Mouse (Mus musculus): ENCODE results near the gene Stk32c. TPM values are rescaled to one million over a fixed set of nuclear protein-coding genes. Genes with fewer than 3 reads are reported as not detected.

Stk32c gene
- not detected in 2 replicates for polyA plus RNA-seq (2012)

DNA sequence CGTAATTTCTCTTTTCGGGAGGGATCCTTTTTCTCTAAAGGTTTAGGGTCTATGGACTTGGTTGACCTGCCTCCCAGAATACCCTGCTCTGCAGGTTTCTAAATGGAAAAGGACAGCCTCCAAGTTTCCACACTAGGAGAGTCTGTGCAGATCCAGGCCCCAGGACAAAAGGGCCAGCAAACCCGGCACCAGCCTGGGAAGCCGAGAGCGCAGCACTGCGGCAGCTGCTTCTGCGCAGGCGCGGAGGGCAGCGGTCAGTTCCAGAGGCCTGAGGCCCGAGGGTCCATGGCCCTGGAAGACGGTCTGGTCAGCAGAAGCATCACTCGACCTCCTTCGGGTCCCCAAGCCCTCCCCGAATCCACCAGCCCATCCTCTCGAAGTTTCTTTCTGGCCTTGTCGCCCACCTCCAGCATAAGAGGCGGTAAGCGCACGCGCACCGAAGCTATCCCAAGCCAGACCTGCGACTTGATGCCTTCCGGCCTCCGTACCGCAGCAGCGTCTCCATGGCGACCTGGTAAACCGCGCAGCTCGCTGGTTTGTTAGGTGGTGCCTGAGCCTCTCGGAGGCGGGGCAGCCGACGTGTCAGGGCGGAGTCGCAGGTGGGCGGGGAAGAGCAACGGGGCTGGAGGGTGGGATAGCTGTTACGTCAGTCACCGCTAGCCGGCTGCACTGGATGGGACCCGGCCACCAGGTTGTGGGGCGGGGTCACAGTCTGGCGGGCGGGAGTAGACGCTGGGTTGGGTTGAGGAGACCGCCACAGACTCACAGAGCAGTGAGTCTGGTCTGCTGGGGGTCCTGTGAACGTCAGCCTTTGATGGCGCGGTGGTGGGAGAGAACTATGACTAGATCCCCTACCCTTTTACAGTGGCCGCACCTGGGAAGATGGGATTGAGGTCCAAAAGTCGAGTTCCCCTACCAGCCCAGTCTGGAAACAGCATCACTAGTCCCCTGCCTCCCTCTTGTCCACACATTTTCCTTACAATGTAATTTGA lies at the start of gene Stk32c, which contains the start of gene Lrrc27:
Stk32c (minus strand) TSS at position 554 of the 992 bp plus-strand sequence.
Lrrc27 (plus strand) TSS at position 235 of the 992 bp plus-strand sequence.
- H3K4me1 ChIP-seq (ENCODE audit: control insufficient read depth), result peaks cover 14% of the 10 kb centered on the region
- no peaks in the 10 kb centered on the region for H3K36me3 ChIP-seq (ENCODE audit: control insufficient read depth)
- TF ChIP-seq GATA1 (IDR thresholded peaks at IDR 0.05; ENCODE audit: low read length), result no peak
- H3K9me3 ChIP-seq (ENCODE audit: control insufficient read depth, low read length), result no peaks in the 10 kb centered on the region
- H3K4me3 ChIP-seq (replicated peaks), result peak within 1 kb of the TSS; percentile 72
- no peaks in the 10 kb centered on the region for H3K27me3 ChIP-seq (ENCODE audit: control insufficient read depth)

DNA sequence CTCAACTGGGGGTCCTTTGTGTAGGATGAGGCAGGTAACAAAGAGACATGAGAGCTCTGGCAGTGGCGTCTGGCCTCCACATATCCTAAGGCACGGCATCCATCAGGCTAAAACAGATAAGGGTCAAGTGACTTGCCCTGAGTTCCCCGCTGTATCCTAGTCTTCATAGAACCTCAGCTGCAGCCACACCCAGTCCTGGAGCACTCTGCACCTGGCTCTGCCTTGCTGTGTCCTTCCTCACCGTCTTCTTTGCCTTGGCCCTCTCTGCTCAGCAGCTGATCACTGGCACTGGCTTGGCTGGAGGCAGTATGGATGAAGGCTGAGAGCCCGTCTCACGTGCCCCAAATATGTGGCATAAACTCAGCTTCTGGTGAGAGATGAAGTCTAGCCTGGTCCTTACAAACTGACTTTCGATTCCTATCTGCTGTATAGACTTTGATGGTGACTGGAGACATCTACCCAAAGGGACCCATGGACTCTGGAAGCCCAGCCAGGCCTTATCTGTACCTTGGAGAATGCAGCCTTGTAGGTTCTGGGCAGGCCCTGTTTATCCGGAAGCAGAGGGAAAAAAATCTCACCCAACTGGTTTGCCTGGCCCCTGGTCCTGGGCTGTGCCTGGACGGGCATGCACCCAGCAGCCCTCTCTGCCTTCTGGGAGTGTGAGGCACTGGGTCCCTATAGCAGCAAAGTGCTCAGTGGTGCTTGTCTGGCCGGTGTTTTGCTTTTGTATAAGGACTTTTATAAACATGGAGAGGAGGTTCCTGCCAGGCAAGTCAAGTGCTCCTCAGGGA lies 44.8 kb upstream of the Stk32c start:
- TF ChIP-seq GATA1 (IDR thresholded peaks at IDR 0.05; ENCODE audit: low read length) (no peak), TAL1 (IDR thresholded peaks at IDR 0.05; ENCODE audit: low read length) (no peak)
- H3K9me3 ChIP-seq (ENCODE audit: control insufficient read depth, low read length), result no peaks in the 10 kb centered on the region
- H3K4me3 ChIP-seq (replicated peaks), result no peak overlapping the region
- H3K36me3 ChIP-seq (ENCODE audit: control insufficient read depth), result peaks cover 2% of the 10 kb centered on the region; the same call in 1 of the 2 replicates
- no peaks in the 10 kb centered on the region for H3K27me3 ChIP-seq (ENCODE audit: control insufficient read depth)
- H3K4me1 ChIP-seq (ENCODE audit: control insufficient read depth), result peaks cover 1% of the 10 kb centered on the region; the same call in 1 of the 2 replicates

DNA sequence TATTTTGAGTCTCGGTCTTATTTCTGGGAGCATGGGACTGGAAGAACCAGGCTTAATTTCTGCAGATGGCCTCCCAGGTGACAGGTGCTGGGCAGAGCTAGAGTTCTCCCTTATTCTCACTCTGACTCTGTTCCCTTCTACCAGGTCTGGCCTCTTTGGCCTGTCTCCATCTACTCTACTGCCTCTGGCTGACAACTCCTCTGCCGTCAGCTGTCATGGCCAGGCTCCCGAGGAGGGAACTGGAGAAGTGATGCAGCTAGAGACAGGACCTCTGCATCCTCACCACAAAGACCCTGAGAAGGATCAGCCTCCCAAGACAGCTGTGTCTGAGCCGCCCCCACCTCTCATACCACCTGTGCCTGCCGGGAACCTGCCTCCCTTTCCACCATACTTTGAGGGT lies 41.5 kb upstream of the Stk32c start:
- TF ChIP-seq GATA1 (IDR thresholded peaks at IDR 0.05; ENCODE audit: low read length) (no peak), TAL1 (IDR thresholded peaks at IDR 0.05; ENCODE audit: low read length) (no peak)
- Histone ChIP-seq H3K36me3 (ENCODE audit: control insufficient read depth) (peaks cover 2% of the 10 kb centered on the region; the same call in 1 of the 2 replicates), H3K9me3 (ENCODE audit: control insufficient read depth, low read length) (no peaks in the 10 kb centered on the region), H3K4me1 (ENCODE audit: control insufficient read depth) (peaks cover 5% of the 10 kb centered on the region), H3K4me3 (replicated peaks) (no peak overlapping the region), H3K27me3 (ENCODE audit: control insufficient read depth) (peaks cover 4% of the 10 kb centered on the region)

DNA sequence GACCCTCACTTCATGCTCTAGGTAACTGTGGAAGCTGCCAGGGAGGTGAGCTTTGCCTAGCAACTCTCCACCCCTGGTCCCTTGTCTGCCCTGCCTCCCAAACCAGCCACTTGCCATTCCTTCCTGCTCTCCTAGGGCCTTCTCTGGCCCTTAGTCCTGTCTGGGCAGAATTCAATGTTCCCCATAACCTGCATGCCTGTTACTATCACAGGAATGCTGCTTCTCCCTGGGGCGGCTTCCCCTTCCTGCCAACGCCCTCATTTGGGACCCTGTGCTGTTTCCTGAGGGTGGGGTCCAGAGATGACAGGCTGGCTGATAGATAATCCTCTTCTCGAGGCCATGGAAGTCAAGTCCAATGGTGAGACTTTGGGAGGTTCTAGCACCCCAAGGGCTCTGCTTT lies 40.4 kb upstream of the Stk32c start:
- no peak overlapping the region for H3K4me3 ChIP-seq (replicated peaks)
- H3K4me1 ChIP-seq (ENCODE audit: control insufficient read depth), result peaks cover 16% of the 10 kb centered on the region
- peaks cover 2% of the 10 kb centered on the region; the same call in 1 of the 2 replicates for H3K36me3 ChIP-seq (ENCODE audit: control insufficient read depth)
- H3K27me3 ChIP-seq (ENCODE audit: control insufficient read depth), result peaks cover 15% of the 10 kb centered on the region
- TF ChIP-seq GATA1 (IDR thresholded peaks at IDR 0.05; ENCODE audit: low read length) (no peak), TAL1 (IDR thresholded peaks at IDR 0.05; ENCODE audit: low read length) (no peak)
- no peaks in the 10 kb centered on the region for H3K9me3 ChIP-seq (ENCODE audit: control insufficient read depth, low read length)

DNA sequence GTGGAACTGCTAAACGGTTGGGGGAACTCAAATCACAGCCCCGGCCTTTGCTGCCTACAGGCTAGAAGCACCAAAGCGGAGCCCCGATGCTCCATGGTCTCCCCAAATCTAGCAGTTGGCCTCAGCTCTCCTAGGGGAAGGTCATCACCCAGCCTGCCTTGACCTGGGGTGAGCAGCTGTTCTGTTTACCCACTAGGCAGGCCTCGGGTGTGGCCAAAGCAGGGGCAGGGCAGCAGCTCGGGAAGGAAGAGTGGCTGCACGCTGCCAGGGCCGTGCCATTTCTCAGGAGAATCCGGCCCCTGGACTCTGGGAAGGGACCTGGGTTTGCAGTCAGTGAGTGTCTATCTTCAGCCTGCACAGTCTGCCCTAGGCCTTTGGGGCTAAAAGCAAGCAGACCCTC lies 39.9 kb upstream of the Stk32c start:
- TF ChIP-seq GATA1 (IDR thresholded peaks at IDR 0.05; ENCODE audit: low read length), result no peak
- no peak for TF ChIP-seq TAL1 (IDR thresholded peaks at IDR 0.05; ENCODE audit: low read length)
- peaks cover 2% of the 10 kb centered on the region; the same call in 1 of the 2 replicates for H3K36me3 ChIP-seq (ENCODE audit: control insufficient read depth)
- H3K27me3 ChIP-seq (ENCODE audit: control insufficient read depth), result peaks cover 20% of the 10 kb centered on the region
- H3K4me3 ChIP-seq (replicated peaks), result no peak overlapping the region
- H3K4me1 ChIP-seq (ENCODE audit: control insufficient read depth), result peaks cover 18% of the 10 kb centered on the region
- H3K9me3 ChIP-seq (ENCODE audit: control insufficient read depth, low read length), result no peaks in the 10 kb centered on the region

DNA sequence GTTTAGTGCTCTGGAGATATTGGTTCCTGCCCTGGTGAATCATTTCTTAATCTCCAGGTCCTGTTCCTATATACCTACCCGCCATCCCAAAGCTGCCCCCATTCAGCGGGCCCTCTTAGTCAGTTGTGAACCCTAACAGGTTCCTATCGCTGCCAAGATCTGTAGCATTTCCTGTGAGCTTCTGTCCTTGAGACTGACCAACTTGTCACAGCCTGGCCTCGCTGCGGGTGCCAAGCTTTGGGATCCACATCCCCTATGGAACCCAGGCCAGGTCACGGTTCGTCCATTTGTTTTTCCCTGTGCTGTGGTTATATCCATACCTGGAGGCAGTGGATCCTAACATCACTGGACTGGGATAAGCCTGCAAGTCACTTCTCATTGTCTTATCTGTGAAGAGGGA lies 39.5 kb upstream of the Stk32c start:
- Histone ChIP-seq H3K36me3 (ENCODE audit: control insufficient read depth) (peaks cover 2% of the 10 kb centered on the region; the same call in 1 of the 2 replicates), H3K9me3 (ENCODE audit: control insufficient read depth, low read length) (no peaks in the 10 kb centered on the region), H3K27me3 (ENCODE audit: control insufficient read depth) (peaks cover 24% of the 10 kb centered on the region), H3K4me3 (replicated peaks) (no peak overlapping the region), H3K4me1 (ENCODE audit: control insufficient read depth) (peaks cover 22% of the 10 kb centered on the region)
- no peak for TF ChIP-seq TAL1 (IDR thresholded peaks at IDR 0.05; ENCODE audit: low read length)
- TF ChIP-seq GATA1 (IDR thresholded peaks at IDR 0.05; ENCODE audit: low read length), result no peak

DNA sequence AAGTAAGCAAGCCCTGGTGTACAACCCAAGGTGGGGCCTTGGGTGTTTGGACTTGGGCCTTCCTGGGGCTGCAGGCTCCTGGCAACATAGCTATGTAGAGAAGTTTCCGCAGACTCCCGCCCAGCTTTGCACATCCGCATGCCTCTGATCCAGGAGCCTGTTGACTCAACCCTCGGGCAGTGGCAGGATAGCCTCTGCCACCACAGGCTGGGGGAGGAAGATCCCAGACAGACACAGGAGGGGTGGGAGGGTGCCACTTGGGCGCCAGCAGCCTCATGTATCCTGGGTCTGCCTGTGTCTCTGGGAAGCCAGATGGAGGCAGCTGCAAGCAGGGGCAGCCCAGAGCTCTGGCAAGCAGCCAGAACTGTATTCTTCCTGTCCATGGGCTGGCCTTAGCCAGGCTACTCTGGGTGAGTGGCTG lies 38.8 kb upstream of the Stk32c start:
- Histone ChIP-seq H3K4me3 (replicated peaks) (no peak overlapping the region), H3K9me3 (ENCODE audit: control insufficient read depth, low read length) (no peaks in the 10 kb centered on the region), H3K4me1 (ENCODE audit: control insufficient read depth) (peaks cover 27% of the 10 kb centered on the region), H3K36me3 (ENCODE audit: control insufficient read depth) (peaks cover 2% of the 10 kb centered on the region; the same call in 1 of the 2 replicates), H3K27me3 (ENCODE audit: control insufficient read depth) (peaks cover 31% of the 10 kb centered on the region)
- TF ChIP-seq GATA1 (IDR thresholded peaks at IDR 0.05; ENCODE audit: low read length) (no peak), TAL1 (IDR thresholded peaks at IDR 0.05; ENCODE audit: low read length) (no peak)

DNA sequence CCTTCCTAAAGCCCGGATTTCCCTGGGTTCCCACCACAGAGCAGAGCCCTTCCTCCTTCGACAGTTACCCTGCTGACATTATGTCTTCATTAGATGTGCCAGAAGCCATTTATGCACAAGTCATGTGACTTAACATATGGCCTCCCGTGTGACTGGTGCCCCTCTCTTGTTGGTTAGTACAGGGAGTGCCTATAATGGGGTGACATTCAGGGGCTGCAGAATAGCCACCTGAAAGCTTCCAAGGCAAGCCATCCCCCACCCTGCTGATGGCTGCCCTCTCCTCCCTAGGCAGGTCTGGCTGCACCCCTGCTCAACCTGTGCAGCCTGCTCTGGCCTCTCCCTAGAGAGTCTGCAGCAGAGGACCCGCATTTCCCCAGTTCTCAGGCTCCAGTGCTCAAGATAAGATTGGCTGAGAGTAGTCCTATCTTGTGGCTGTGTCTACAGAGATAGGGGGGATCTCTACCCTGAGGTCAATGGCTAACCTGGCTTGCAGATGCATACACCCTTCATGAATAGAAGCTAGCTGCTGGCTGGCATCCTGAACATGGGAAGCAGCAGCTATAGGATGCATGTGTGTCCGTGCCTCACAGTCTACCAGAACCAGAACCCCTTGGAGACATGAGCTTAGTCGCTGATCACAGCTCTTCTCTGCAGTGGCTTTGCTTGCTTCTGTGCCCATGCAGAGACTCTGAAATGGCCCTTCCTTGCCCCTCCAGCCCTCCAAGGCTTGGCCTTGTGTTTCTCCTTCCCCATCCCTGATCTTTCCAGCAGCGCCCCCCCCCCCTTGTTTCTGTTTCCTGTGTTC lies 36.5 kb upstream of the Stk32c start:
- H3K27me3 ChIP-seq (ENCODE audit: control insufficient read depth), result peaks cover 38% of the 10 kb centered on the region
- H3K36me3 ChIP-seq (ENCODE audit: control insufficient read depth), result no peaks in the 10 kb centered on the region
- H3K4me3 ChIP-seq (replicated peaks), result no peak overlapping the region
- H3K4me1 ChIP-seq (ENCODE audit: control insufficient read depth), result peaks cover 27% of the 10 kb centered on the region
- H3K9me3 ChIP-seq (ENCODE audit: control insufficient read depth, low read length), result no peaks in the 10 kb centered on the region
- TF ChIP-seq GATA1 (IDR thresholded peaks at IDR 0.05; ENCODE audit: low read length), result no peak
- TF ChIP-seq TAL1 (IDR thresholded peaks at IDR 0.05; ENCODE audit: low read length), result no peak
